Mouse (Mus musculus) limb, embryonic 12.5 days (tissue): Measurements from ENCODE around the gene Josd2. TPM values are rescaled to one million over a fixed set of nuclear protein-coding genes. Genes with fewer than 3 reads are reported as not detected.

Experiments
- ATAC-seq: fragments of 200-750 bp; cut with Nextera tagmentation; 2 replicates; pipeline ENCODE4 v1.8.0; 2017; ENCODE audit warnings: low read depth, moderate TSS enrichment; ENCODE audit not compliant: insufficient number of reproducible peaks, insufficient read depth, low FRiP score, low TSS enrichment
- H3K27ac ChIP-seq: fragments of 300-500 bp; sonication (generic); 2 replicates; pipeline ENCODE4 v1.5.1; 2016; ENCODE audit warnings: mild to moderate bottlenecking, moderate library complexity
- H3K27me3 ChIP-seq: fragments of 300-500 bp; sonication (generic); 2 replicates; pipeline ENCODE4 v1.6.1; 2016; ENCODE audit warnings: mild to moderate bottlenecking, moderate library complexity
- H3K36me3 ChIP-seq: fragments of 300-500 bp; sonication (generic); 2 replicates; pipeline ENCODE4 v1.6.1; 2016; ENCODE audit warnings: mild to moderate bottlenecking, moderate library complexity
- H3K4me1 ChIP-seq: fragments of 300-500 bp; sonication (generic); replicated peaks from 2 replicates; pipeline ENCODE4 v1.6.1; 2016
- H3K4me2 ChIP-seq: fragments of 300-500 bp; sonication (generic); 2 replicates; pipeline ENCODE4 v1.6.1; 2016; ENCODE audit warnings: mild to moderate bottlenecking, moderate library complexity
- H3K4me3 ChIP-seq: fragments of 300-500 bp; sonication (generic); replicated peaks from 2 replicates; pipeline ENCODE4 v1.5.1; 2016; ENCODE audit warnings: mild to moderate bottlenecking
- H3K9ac ChIP-seq: fragments of 300-500 bp; sonication (generic); replicated peaks from 2 replicates; pipeline ENCODE4 v1.6.1; 2016; ENCODE audit warnings: mild to moderate bottlenecking, moderate library complexity
- H3K9me3 ChIP-seq: fragments of 300-500 bp; sonication (generic); 2 replicates; pipeline ENCODE4 v1.6.1; 2016; ENCODE audit warnings: mild to moderate bottlenecking, moderate library complexity
- WGBS: fragments of 180-500 bp; shearing (Covaris S2); methylation state at CpG from one replicate; pipeline ENCODE4 v1.1.7; 2016; 5-methylcytosine and 5-hydroxymethylcytosine counted together
- polyA plus RNA-seq: library from polyadenylated mRNA; unstranded; fragments of >200 nt; fragmentation: Nextera tagmentation; extraction: Ambion mirVana; gene quantifications from 2 replicates; pipeline ENCODE4 v1.2.1, GENCODE M21; 2016

Gene Josd2
- polyA plus RNA-seq, 1 experiment from 2014 or later: 76.5 TPM

GRCm38 (mm10) chr7:44492166-44492826, 24.5 kb downstream of the Josd2 start:
- Histone ChIP-seq H3K27ac (no peak overlapping the region), H3K4me2 (no peak overlapping the region), H3K4me1 (peaks cover 17% of the 10 kb centered on the region), H3K9me3 (no peaks in the 10 kb centered on the region), H3K27me3 (no peaks in the 10 kb centered on the region), H3K4me3 (no peak overlapping the region), H3K9ac (no peak overlapping the region), H3K36me3 (peaks cover 64% of the 10 kb centered on the region)
- ATAC-seq: no peak
- WGBS: 94% methylated on average over 21 of the region's 21 CpGs

DNA sequence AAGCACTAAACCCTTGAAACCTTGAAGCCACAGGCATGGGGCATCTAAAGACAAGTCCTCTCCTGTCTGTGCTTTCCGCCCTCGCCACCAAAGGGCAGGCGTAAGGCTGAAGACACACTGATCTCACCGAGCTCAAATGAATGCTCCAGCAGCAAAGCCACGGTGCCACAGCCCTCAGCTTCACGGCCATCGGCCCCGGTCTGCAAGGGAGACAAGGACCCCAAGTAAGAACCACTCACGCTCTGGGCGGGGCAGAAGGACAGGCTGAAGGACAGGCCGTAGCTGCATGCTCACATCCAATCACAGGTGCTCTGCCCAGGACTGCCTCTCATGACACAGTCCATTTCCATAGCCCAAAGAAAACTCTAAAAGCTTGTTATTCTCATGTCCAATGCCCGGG, 26.9 kb downstream of the Josd2 start:
- H3K9ac ChIP-seq: no peak overlapping the region
- no peaks in the 10 kb centered on the region for H3K9me3 ChIP-seq
- ATAC-seq: no peak
- no peak overlapping the region for H3K27ac ChIP-seq
- WGBS: 94% methylated on average over 12 of the region's 12 CpGs
- H3K27me3 ChIP-seq: peaks cover 5% of the 10 kb centered on the region; the same call in 1 of the 2 replicates
- no peak overlapping the region for H3K4me3 ChIP-seq
- peaks cover 20% of the 10 kb centered on the region for H3K4me1 ChIP-seq
- H3K36me3 ChIP-seq: peaks cover 56% of the 10 kb centered on the region
- no peak overlapping the region for H3K4me2 ChIP-seq

- H3K4me1 ChIP-seq: peaks cover 20% of the 10 kb centered on the region
- 88% methylated on average over 7 of the region's 7 CpGs for WGBS
Measured at GRCm38 (mm10) chr7:44495086-44495485, 27.3 kb downstream of the Josd2 start.

GRCm38 (mm10) chr7:44495992-44496770, 28.4 kb downstream of the Josd2 start, which contains the start of the genes Emc10 and Fam71e1:
Gene Emc10 (minus strand): TSS chr7:44496529.
Gene Fam71e1 (plus strand): TSS chr7:44496581.
- peak within 1 kb of the TSS; percentile 70 for H3K4me3 ChIP-seq
- ATAC-seq: peak; percentile 96
- peaks cover 41% of the 10 kb centered on the region for H3K36me3 ChIP-seq
- peak within 1 kb of the TSS; percentile 96 for H3K27ac ChIP-seq
- under 1% methylated on average over 58 of the region's 58 CpGs for WGBS
- H3K9ac ChIP-seq: peak within 1 kb of the TSS; percentile 86
- H3K4me2 ChIP-seq: peak within 1 kb of the TSS; percentile 76
- peaks cover 15% of the 10 kb centered on the region for H3K27me3 ChIP-seq
- peaks cover 20% of the 10 kb centered on the region for H3K4me1 ChIP-seq
- H3K9me3 ChIP-seq: no peaks in the 10 kb centered on the region

More at GRCm38 (mm10) chr7:44495086-44495485, 27.3 kb downstream of the Josd2 start:
- Histone ChIP-seq H3K9ac (peak overlapping the region; percentile 86), H3K27me3 (peaks cover 5% of the 10 kb centered on the region), H3K27ac (no peak overlapping the region), H3K36me3 (peaks cover 52% of the 10 kb centered on the region), H3K4me2 (peak overlapping the region; percentile 76), H3K4me3 (peak overlapping the region; percentile 70), H3K9me3 (no peaks in the 10 kb centered on the region)
- no peak for ATAC-seq

DNA sequence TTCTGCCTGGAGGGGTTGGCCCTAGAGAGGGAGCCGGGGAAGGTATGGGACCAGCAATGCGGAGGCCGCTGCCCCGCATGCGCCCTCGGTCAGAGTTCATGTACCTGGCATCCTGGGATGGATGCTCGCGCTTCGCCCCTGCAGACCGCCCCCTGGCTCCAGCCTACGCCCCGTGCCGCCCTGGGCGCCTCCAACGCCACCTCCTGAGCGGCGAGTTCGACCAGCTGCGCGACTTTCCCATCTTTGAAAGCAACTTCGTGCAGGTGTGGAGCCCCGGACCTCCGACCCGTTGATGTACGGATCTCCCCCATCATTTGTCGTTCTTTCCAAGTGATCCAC, 29.0 kb downstream of the Josd2 start:
- WGBS: under 1% methylated on average over 25 of the region's 26 CpGs
- H3K4me3 ChIP-seq: peak overlapping the region; percentile 70
- H3K27ac ChIP-seq: peak overlapping the region; percentile 96
- peaks cover 35% of the 10 kb centered on the region for H3K36me3 ChIP-seq
- H3K4me1 ChIP-seq: peaks cover 20% of the 10 kb centered on the region
- ATAC-seq: no peak
- no peaks in the 10 kb centered on the region for H3K9me3 ChIP-seq
- H3K27me3 ChIP-seq: peaks cover 16% of the 10 kb centered on the region
- H3K4me2 ChIP-seq: peak overlapping the region; percentile 76
- peak overlapping the region; percentile 78 for H3K9ac ChIP-seq

- WGBS: 84% methylated on average over 10 of the region's 10 CpGs
- H3K9ac ChIP-seq: no peak overlapping the region
- peaks cover 27% of the 10 kb centered on the region for H3K36me3 ChIP-seq
- no peak for ATAC-seq
- peaks cover 16% of the 10 kb centered on the region for H3K27me3 ChIP-seq
- H3K4me2 ChIP-seq: peak overlapping the region; percentile 76
- H3K9me3 ChIP-seq: no peaks in the 10 kb centered on the region
- peak overlapping the region; percentile 96; the same call in 1 of the 2 replicates for H3K27ac ChIP-seq
- peaks cover 20% of the 10 kb centered on the region for H3K4me1 ChIP-seq
- H3K4me3 ChIP-seq: peak overlapping the region; percentile 70
Measured at GRCm38 (mm10) chr7:44497361-44498055, 29.7 kb downstream of the Josd2 start.

- Histone ChIP-seq H3K27ac (no peak overlapping the region), H3K9ac (no peak overlapping the region), H3K9me3 (no peaks in the 10 kb centered on the region), H3K4me3 (no peak overlapping the region), H3K4me2 (no peak overlapping the region), H3K4me1 (peaks cover 20% of the 10 kb centered on the region), H3K27me3 (peaks cover 16% of the 10 kb centered on the region), H3K36me3 (peaks cover 13% of the 10 kb centered on the region)
- 74% methylated on average over 1 of the region's 1 CpGs for WGBS
- no peak for ATAC-seq
Measured at GRCm38 (mm10) chr7:44498922-44499321, 31.1 kb downstream of the Josd2 start.

GRCm38 (mm10) chr7:44500046-44500445, 32.3 kb downstream of the Josd2 start:
- peaks cover 13% of the 10 kb centered on the region for H3K4me1 ChIP-seq
- no peak overlapping the region for H3K27ac ChIP-seq
- no peak overlapping the region for H3K9ac ChIP-seq
- ATAC-seq: no peak
- H3K27me3 ChIP-seq: peaks cover 16% of the 10 kb centered on the region
- no peak overlapping the region for H3K4me2 ChIP-seq
- no peak overlapping the region for H3K4me3 ChIP-seq
- H3K9me3 ChIP-seq: peaks cover 5% of the 10 kb centered on the region; the same call in 1 of the 2 replicates
- 55% methylated on average over 20 of the region's 20 CpGs for WGBS
- H3K36me3 ChIP-seq: peaks cover 4% of the 10 kb centered on the region; the same call in 1 of the 2 replicates

DNA sequence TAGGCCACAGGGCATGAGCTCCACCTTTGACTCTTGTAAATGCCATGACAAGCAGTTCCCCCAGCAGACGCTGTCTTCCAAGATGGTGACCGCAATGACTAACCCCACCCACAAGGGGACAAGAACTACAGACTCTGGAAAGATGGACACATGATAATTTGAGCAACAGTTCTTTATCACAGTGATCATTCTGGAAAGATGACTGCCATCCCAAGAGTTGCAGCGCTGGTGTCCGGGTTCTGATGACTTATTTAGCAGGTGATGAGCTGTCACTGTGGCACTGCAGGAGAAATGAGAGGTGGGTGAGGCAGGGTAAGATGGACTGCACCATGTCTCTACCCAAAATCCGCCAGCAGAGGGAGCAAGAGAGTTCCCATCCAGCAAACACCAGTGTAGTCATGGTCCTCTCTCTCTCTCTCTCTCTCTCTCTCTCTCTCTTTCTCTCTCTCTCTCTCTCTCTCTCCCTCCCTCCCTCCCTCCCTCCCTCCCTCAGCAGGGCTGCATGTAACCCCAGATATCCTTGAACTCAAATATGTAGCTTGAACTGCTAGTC, 33.9 kb downstream of the Josd2 start:
- WGBS: 40% methylated on average over 5 of the region's 5 CpGs
- H3K4me3 ChIP-seq: no peak overlapping the region
- peaks cover 5% of the 10 kb centered on the region; the same call in 1 of the 2 replicates for H3K4me1 ChIP-seq
- H3K36me3 ChIP-seq: peaks cover 4% of the 10 kb centered on the region; the same call in 1 of the 2 replicates
- H3K27me3 ChIP-seq: peaks cover 16% of the 10 kb centered on the region
- H3K9ac ChIP-seq: no peak overlapping the region
- peaks cover 5% of the 10 kb centered on the region; the same call in 1 of the 2 replicates for H3K9me3 ChIP-seq
- no peak overlapping the region for H3K27ac ChIP-seq
- no peak for ATAC-seq
- no peak overlapping the region for H3K4me2 ChIP-seq

DNA sequence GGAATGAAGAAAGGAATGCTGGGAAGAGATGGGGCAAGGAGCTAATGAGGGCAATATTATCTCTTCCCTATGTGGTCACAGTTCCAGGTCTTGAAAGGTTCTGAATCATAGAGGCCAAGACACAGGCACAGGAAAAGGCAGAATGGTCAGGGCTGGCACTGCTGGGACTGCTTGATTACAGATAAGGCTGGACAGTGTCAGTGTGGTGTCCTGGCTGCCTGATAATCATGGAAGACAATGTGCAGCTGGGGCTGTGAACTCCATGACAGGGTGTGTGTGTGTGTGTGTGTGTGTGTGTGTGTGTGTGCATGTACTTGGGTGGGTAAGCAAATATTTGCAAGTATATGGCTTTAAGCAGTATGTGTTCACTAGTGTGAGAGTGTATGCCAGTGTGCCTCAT, 39.7 kb downstream of the Josd2 start:
- peaks cover 45% of the 10 kb centered on the region for H3K27me3 ChIP-seq
- H3K4me1 ChIP-seq: no peaks in the 10 kb centered on the region
- H3K27ac ChIP-seq: no peak overlapping the region
- ATAC-seq: no peak
- H3K4me3 ChIP-seq: no peak overlapping the region
- peaks cover 6% of the 10 kb centered on the region; the same call in 1 of the 2 replicates for H3K9me3 ChIP-seq
- no peak overlapping the region for H3K4me2 ChIP-seq
- H3K36me3 ChIP-seq: no peaks in the 10 kb centered on the region
- no peak overlapping the region for H3K9ac ChIP-seq
